Mouse (Mus musculus) bone marrow, adult 2 months (tissue): ENCODE results near the gene Arid4a. TPM values are rescaled to one million over a fixed set of nuclear protein-coding genes. Genes with fewer than 3 reads are reported as not detected.

Source experiments
- H3K27ac ChIP-seq: fragments of 200-500 bp; 2 replicates; pipeline ENCODE4 v1.5.1; 2012; ENCODE audit warnings: low read depth, mild to moderate bottlenecking, control low read depth, inconsistent platforms, low read length; ENCODE audit not compliant: control insufficient read depth, poor library complexity, insufficient read depth
- H3K4me1 ChIP-seq: fragments of 200-500 bp; 2 replicates; pipeline ENCODE4 v1.6.1; 2011; ENCODE audit warnings: low read length; ENCODE audit not compliant: control insufficient read depth, insufficient read depth
- H3K4me3 ChIP-seq: fragments of 200-500 bp; replicated peaks from 2 replicates; pipeline ENCODE3; 2011; ENCODE audit warnings: mild to moderate bottlenecking, low read depth, low read length, control low read depth; ENCODE audit not compliant: control insufficient read depth
- CTCF ChIP-seq: fragments of 200-500 bp; IDR thresholded peaks from 2 replicates; pipeline ENCODE4 v1.5.1; 2011; ENCODE audit warnings: low read length, control low read depth; ENCODE audit not compliant: control insufficient read depth, insufficient read depth
- POLR2A ChIP-seq: fragments of 200-500 bp; IDR thresholded peaks from 2 replicates; pipeline ENCODE4 v1.6.1; 2011; ENCODE audit warnings: low read depth, mild to moderate bottlenecking, control low read depth, low read length, borderline replicate concordance; ENCODE audit not compliant: control insufficient read depth
- WGBS: fragments of 180-500 bp; shearing (Covaris S2); methylation state at CpG from one replicate; pipeline ENCODE4 v1.1.7; 2018; 5-methylcytosine and 5-hydroxymethylcytosine counted together
- polyA plus RNA-seq: library from polyadenylated mRNA; stranded (reverse); fragments of >200 nt; gene quantifications from 2 replicates; pipeline ENCODE4 v1.2.4, GENCODE M21; 2011; ENCODE audit warnings: low replicate concordance; ENCODE audit not compliant: missing spikeins, insufficient read depth, insufficient read length

Gene Arid4a
- polyA plus RNA-seq, 1 experiment, result 58.7 TPM

DNA sequence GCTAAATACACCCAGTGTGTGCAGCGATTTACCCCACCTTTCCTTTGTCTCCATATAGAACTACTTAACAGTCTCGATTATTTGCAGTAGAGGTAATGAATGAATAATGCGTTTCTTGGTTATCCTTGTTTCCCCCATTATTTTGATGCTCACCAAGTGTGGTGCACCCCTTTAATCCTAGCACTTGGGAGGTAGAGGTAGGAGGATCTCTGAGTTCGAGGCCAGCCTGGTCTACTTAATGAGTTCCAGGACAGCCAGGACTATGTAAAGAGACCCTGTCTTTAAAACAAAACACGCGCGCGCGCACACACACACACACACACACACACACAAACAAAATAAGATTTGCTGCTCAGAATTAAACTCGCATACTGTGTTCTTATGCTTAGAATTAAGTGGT lies 40.4 kb upstream of the Arid4a start:
- 16% methylated on average over 10 of the region's 10 CpGs for WGBS
- Histone ChIP-seq H3K4me1 (peaks cover 2% of the 10 kb centered on the region; the same call in 1 of the 2 replicates), H3K4me3 (peak overlapping the region; percentile 99), H3K27ac (peak overlapping the region; percentile 97; the same call in 1 of the 2 replicates)
- TF ChIP-seq POLR2A (no peak), CTCF (no peak)

DNA sequence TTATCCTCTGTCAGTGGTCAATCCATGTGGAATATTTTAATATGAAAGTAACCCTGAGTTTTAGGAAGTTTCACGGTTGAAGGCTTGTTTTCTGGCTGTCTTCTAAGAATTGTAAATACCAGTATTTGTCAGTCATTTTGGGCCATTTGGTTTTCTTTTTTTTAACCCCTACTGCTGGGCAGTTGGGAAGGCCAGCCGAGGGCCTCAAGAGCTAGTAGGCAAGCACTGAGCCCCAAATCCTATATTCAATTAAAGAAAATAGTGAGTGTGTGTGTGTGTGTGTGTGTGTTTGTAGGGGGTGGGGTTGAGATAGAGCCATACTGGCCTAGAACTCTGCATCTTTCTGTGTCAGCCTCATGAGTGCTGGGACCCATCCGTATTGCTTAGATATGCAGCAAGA lies 39.9 kb upstream of the Arid4a start:
- TF ChIP-seq CTCF (no peak), POLR2A (no peak)
- no peak overlapping the region for H3K27ac ChIP-seq
- WGBS, result 35% methylated on average over 3 of the region's 3 CpGs
- peak overlapping the region; percentile 5 for H3K4me3 ChIP-seq
- H3K4me1 ChIP-seq, result peaks cover 2% of the 10 kb centered on the region; the same call in 1 of the 2 replicates

DNA sequence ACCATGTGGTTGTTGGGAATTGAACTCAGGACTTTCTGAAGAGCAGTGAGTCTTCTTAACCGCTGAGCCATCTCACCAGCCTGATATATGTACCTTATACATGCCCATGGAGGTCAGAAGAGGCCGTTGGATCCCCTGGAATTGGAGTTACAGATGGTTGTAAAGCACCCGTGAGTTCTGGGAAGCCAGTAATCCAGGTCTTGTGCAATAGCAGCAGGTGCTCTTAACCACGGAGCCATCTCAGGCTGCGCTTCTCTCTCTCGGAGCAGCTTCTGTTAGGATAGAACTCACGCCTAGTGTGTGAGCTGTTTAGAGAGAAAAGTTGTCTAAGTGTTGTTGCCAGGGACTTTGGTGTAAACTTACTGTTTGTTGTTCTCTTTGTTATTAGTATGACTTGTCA lies 37.4 kb upstream of the Arid4a start:
- 48% methylated on average over 7 of the region's 7 CpGs for WGBS
- H3K4me1 ChIP-seq, result peaks cover 2% of the 10 kb centered on the region; the same call in 1 of the 2 replicates
- H3K27ac ChIP-seq, result no peak overlapping the region
- TF ChIP-seq POLR2A, result no peak
- no peak overlapping the region for H3K4me3 ChIP-seq

DNA sequence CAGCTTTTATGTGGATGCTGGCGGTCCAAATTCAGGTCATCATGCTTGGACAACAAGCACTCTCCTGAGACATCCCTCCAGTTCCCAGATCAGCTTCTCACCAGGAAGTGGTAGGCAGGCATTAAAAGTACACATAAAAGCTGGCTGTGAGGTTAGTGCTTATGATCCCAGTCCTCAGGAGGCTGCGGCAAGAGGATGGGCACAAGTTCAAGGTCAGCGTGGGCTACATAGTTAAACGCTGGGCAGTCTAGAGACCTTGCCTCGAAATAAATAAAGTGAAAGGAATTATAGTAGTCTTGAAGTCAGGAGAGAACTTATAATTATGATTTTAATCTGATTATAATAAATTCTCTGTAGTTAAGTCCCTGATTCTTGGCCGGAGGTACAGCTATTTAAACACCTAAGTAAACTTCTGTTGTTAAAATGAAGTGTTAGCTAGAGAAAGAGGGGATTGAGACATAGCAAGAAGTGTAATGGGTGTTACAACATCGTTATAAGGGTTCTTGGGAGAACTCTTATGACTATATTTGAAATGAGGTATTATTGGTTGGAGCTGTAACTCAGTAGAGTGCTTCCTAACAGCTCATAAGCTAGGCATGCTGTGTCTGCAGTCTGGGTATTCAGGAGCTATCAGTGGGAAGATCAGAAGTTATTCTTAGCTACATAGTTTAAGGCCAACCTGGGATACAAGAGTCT lies 30.8 kb upstream of the Arid4a start:
- WGBS, result 82% methylated on average over 7 of the region's 7 CpGs
- no peak overlapping the region for H3K27ac ChIP-seq
- TF ChIP-seq POLR2A (no peak), CTCF (no peak)

DNA sequence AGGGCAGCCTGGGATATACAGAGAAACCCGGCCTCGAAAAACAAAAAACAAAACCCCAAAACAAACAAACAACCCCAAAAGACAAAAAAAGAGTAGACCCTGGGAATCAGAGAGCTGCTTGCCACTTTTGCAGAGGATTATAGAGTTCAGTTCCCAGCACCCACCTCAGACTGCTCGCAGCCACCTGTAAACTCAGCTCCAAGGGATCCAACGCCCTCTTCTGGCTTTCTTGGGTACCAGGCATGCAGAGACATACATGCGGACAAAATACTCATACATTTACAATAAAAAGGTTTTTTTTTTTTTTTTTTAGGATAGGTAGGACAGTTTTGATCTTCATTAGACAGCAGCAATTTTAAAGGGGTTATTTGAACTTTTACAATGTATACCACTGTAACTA lies 18.6 kb upstream of the Arid4a start:
- peaks cover 1% of the 10 kb centered on the region; the same call in 1 of the 2 replicates for H3K4me1 ChIP-seq
- WGBS, result 92% methylated on average over 5 of the region's 5 CpGs

More for the DNA sequence above, 30.8 kb upstream of the Arid4a start:
- H3K4me1 ChIP-seq, result no peaks in the 10 kb centered on the region; the same call in 1 of the 2 replicates
- H3K4me3 ChIP-seq, result no peak overlapping the region

GRCm38 (mm10) chr12:70999423-70999903 lies 16.3 kb upstream of the Arid4a start:
- Histone ChIP-seq H3K27ac (peak overlapping the region; percentile 76), H3K4me1 (peaks cover 1% of the 10 kb centered on the region; the same call in 1 of the 2 replicates), H3K4me3 (peak overlapping the region; percentile 8)
- no peak for TF ChIP-seq CTCF
- TF ChIP-seq POLR2A, result no peak
- under 1% methylated on average over 5 of the region's 5 CpGs for WGBS

More for the DNA sequence above, 18.6 kb upstream of the Arid4a start:
- H3K4me3 ChIP-seq, result no peak overlapping the region
- no peak overlapping the region for H3K27ac ChIP-seq
- TF ChIP-seq CTCF (no peak), POLR2A (no peak)

GRCm38 (mm10) chr12:71000344-71000743 lies 15.4 kb upstream of the Arid4a start:
- TF ChIP-seq POLR2A (no peak), CTCF (no peak)
- H3K4me3 ChIP-seq, result no peak overlapping the region
- WGBS, result 41% methylated on average over 1 of the region's 1 CpGs
- H3K27ac ChIP-seq, result peak overlapping the region; percentile 3; the same call in 1 of the 2 replicates
- H3K4me1 ChIP-seq, result peaks cover 1% of the 10 kb centered on the region; the same call in 1 of the 2 replicates

DNA sequence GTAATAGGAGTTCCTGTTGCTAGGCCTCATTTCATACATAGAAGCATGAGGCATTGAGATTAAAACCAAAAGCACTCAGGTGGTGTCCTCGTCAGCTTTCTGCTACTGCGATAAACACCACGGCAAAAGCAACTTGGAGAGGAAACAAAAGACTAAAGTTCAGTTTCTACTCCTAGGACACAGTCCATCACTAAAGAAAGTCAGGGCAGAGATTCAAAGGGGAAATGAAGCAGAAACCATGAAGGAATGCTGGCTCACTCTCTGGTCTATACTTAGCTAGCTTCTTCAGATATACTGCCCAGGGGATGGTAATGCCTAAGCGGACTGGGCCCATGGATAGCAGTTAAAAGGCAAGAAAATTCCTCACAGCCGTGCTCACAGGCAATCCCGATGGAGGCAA lies 14.3 kb upstream of the Arid4a start:
- 80% methylated on average over 6 of the region's 6 CpGs for WGBS
- no peak overlapping the region for H3K27ac ChIP-seq
- peaks cover 1% of the 10 kb centered on the region for H3K4me1 ChIP-seq
- no peak overlapping the region for H3K4me3 ChIP-seq
- TF ChIP-seq CTCF, result no peak
- no peak for TF ChIP-seq POLR2A
